Mouse (Mus musculus) intestine, embryonic 16.5 days (tissue): ENCODE measurements at regions not wholly inside any gene's neighbourhood (a gene's known extent, or its start where the extent isn't known, plus 50 kb on each side); places are given as distances from the start of the nearest gene placed in this dataset.

Experiments
- ATAC-seq: fragments of 200-750 bp; cut with Nextera tagmentation; 2 replicates; pipeline ENCODE4 v1.8.0; 2017; ENCODE audit warnings: moderate TSS enrichment, moderate library complexity
- H3K27ac ChIP-seq: fragments of 300-500 bp; sonication (generic); 2 replicates; pipeline ENCODE4 v1.5.1; 2014; ENCODE audit warnings: mild to moderate bottlenecking, low read length
- H3K27me3 ChIP-seq: fragments of 300-500 bp; sonication (generic); replicated peaks from 2 replicates; pipeline ENCODE4 v1.6.1; 2014; ENCODE audit warnings: low read length, control low read depth, mixed read lengths; ENCODE audit not compliant: control insufficient read depth, insufficient read depth
- H3K36me3 ChIP-seq: fragments of 300-500 bp; sonication (generic); 2 replicates; pipeline ENCODE4 v1.6.1; 2014; ENCODE audit warnings: low read length, control low read depth; ENCODE audit not compliant: control insufficient read depth, insufficient read depth
- H3K4me1 ChIP-seq: fragments of 300-500 bp; sonication (generic); 2 replicates; pipeline ENCODE4 v1.6.1; 2014; ENCODE audit warnings: low read length, control low read depth, mixed read lengths; ENCODE audit not compliant: control insufficient read depth, insufficient read depth
- H3K4me2 ChIP-seq: fragments of 300-500 bp; sonication (generic); 2 replicates; pipeline ENCODE4 v1.6.1; 2014; ENCODE audit warnings: low read depth, low read length, control low read depth
- H3K4me3 ChIP-seq: fragments of 300-500 bp; sonication (generic); 2 replicates; pipeline ENCODE4 v1.5.1; 2014; ENCODE audit warnings: mild to moderate bottlenecking, low read length
- H3K9ac ChIP-seq: fragments of 300-500 bp; sonication (generic); 2 replicates; pipeline ENCODE4 v1.6.1; 2014; ENCODE audit warnings: low read depth, low read length
- H3K9me3 ChIP-seq: fragments of 300-500 bp; sonication (generic); 2 replicates; pipeline ENCODE4 v1.6.1; 2016; ENCODE audit warnings: low read length, control low read depth; ENCODE audit not compliant: control insufficient read depth
- WGBS: fragments of 180-500 bp; shearing (Covaris S2); extraction: QIAGEN DNeasy Blood & Tissue Kit; methylation state at CpG from one replicate; pipeline ENCODE4 v1.1.7; 2014; 5-methylcytosine and 5-hydroxymethylcytosine counted together

- H3K27me3 ChIP-seq: no peaks in the 10 kb centered on the region
- no peaks in the 10 kb centered on the region for H3K4me1 ChIP-seq
- no peaks in the 10 kb centered on the region for H3K9me3 ChIP-seq
- 61% methylated on average over 1 of the region's 1 CpGs for WGBS
- no peak overlapping the region for H3K4me2 ChIP-seq
- ATAC-seq: 0 out of 2 replicates have a peak, but pooled peaks have one; percentile 21
- no peaks in the 10 kb centered on the region for H3K36me3 ChIP-seq
- H3K27ac ChIP-seq: no peak overlapping the region
- no peak overlapping the region for H3K4me3 ChIP-seq
- no peak overlapping the region for H3K9ac ChIP-seq
Measured at GRCm38 (mm10) chr1:114039383-114039782, 1645.2 kb upstream of the Cntnap5a start.

GRCm38 (mm10) chr1:114063097-114063496, 1621.5 kb upstream of the Cntnap5a start:
- ATAC-seq: no peak
- Histone ChIP-seq H3K36me3 (no peaks in the 10 kb centered on the region), H3K4me2 (no peak overlapping the region), H3K27me3 (no peaks in the 10 kb centered on the region), H3K4me3 (no peak overlapping the region), H3K27ac (no peak overlapping the region), H3K9me3 (no peaks in the 10 kb centered on the region), H3K4me1 (no peaks in the 10 kb centered on the region), H3K9ac (no peak overlapping the region)
- 77% methylated on average over 2 of the region's 2 CpGs for WGBS

GRCm38 (mm10) chr1:114074506-114074905, 1610.0 kb upstream of the Cntnap5a start:
- ATAC-seq: peak; percentile 73

More at GRCm38 (mm10) chr1:114074506-114074905, 1610.0 kb upstream of the Cntnap5a start:
- Histone ChIP-seq H3K4me3 (no peak overlapping the region), H3K36me3 (no peaks in the 10 kb centered on the region), H3K27ac (no peak overlapping the region), H3K4me1 (no peaks in the 10 kb centered on the region), H3K27me3 (no peaks in the 10 kb centered on the region), H3K9ac (no peak overlapping the region), H3K4me2 (no peak overlapping the region), H3K9me3 (no peaks in the 10 kb centered on the region)
